Mouse (Mus musculus): ENCODE measurements around the gene Kcnd3. TPM values are rescaled to one million over a fixed set of nuclear protein-coding genes. Genes with fewer than 3 reads are reported as not detected.
A peak's percentile ranks its signal among the peaks of the same experiment; 100 is the strongest.

Gene Kcnd3
- polyA plus RNA-seq, 1 experiment from 2014 or later: 0.13 TPM

DNA sequence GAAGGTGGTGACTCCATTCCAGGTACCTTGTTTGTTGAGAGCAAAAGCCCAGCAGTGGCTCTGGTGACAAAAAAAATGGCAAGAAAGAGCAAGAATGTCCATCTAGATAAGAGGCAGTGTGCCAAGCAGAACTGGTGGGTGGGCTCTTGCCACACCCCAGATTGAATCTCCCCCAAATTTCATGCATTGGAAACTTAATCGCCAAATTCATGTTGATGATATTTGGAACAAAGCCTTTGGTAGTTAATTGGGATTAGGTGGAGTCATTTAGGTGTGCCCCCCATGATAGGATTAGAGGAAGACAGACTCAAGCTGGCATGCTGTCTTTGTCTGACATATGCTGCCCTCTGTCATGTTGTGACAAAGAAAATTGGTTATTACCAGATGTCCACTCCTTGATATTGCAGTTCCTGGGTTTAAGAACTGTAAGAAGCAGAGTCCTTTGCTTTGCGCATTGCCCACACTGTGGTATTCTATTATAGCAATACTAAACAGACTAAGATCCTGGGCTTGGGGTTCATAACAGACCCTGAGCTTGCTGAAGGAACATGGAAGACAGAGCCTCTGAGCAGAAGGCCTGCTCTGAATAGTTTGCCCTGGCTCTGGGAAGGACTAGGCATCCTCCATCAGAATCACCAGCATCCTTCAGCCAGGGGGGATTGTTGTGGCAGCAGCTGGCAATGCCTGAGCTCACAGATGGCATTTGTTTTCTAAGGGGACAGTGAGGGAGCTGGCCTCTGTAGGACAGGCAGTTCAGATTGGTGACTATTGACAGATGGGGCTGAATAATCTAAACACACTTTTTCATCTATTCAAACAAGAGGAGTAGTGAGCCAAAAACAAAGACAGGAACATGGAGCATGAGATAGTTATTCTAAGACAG lies 165.0 kb downstream of the Kcnd3 start:
- H3K4me1 ChIP-seq: no peaks in the 10 kb centered on the region
- H3K9me3 ChIP-seq (replicated peaks): no peaks in the 10 kb centered on the region
- H3K36me3 ChIP-seq: no peaks in the 10 kb centered on the region
- no peak overlapping the region for H3K4me3 ChIP-seq
- no peak overlapping the region for H3K27ac ChIP-seq
- 93% methylated on average over 2 of the region's 2 CpGs for WGBS
- H3K27me3 ChIP-seq (ENCODE audit: low read depth, poor library complexity, severe bottlenecking): no peaks in the 10 kb centered on the region
- DNase-seq (ENCODE audit: low spot score): no peak

DNA sequence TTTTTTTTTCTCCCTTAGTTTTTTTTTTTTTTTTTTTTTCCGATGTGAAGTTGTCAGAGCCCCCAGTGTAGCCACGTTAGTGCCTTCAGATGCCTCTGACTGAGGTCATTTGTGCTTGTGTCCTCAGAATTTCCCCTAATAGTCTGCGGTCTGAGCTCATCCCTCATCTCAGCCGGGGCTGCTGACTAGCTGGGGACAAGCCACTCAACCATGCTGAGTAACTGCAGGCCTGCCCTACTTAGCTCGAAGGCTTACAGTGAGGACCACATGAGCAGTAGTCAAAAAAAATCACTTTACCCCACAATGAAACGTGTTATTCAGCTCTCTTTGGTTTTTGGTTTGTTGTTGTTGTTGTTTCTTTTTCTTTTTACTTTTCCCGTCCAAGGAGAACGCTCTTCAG lies 169.0 kb downstream of the Kcnd3 start:
- WGBS: 68% methylated on average over 8 of the region's 8 CpGs
- no peak overlapping the region for H3K27ac ChIP-seq
- no peaks in the 10 kb centered on the region for H3K27me3 ChIP-seq (ENCODE audit: low read depth, poor library complexity, severe bottlenecking)
- no peaks in the 10 kb centered on the region for H3K4me1 ChIP-seq
- no peaks in the 10 kb centered on the region for H3K9me3 ChIP-seq (replicated peaks)
- DNase-seq (ENCODE audit: low spot score): no peak
- no peaks in the 10 kb centered on the region for H3K36me3 ChIP-seq
- H3K4me3 ChIP-seq: no peak overlapping the region

- no peak for DNase-seq (ENCODE audit: low spot score)
- H3K4me1 ChIP-seq: peaks cover 4% of the 10 kb centered on the region; the same call in 1 of the 2 replicates
- no peaks in the 10 kb centered on the region for H3K36me3 ChIP-seq
- no peaks in the 10 kb centered on the region for H3K27me3 ChIP-seq (ENCODE audit: low read depth, poor library complexity, severe bottlenecking)
- H3K4me3 ChIP-seq: no peak overlapping the region
- H3K27ac ChIP-seq: no peak overlapping the region
- 76% methylated on average over 4 of the region's 4 CpGs for WGBS
- H3K9me3 ChIP-seq (replicated peaks): no peaks in the 10 kb centered on the region
Observed at GRCm38 (mm10) chr3:105623137-105623536, 171.0 kb downstream of the Kcnd3 start.

DNA sequence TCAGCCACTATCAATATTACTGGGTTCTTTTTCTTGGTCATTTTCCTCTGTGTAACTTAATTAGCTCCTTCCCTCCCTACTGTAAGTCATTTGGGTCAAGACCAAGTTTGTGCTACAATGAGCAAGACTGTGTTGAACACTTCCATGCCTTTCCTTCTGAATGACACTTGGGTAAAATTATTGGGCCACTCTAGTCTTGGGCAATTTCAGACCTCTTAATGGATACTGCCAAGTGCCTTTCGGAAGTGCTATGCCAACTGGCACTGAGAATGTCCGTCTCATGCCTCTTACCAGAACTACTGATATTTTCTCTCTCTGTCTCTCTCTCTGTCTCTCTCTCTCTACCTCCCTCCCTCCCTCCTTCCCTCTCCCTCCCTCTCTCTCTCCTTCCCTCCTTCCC lies 173.8 kb downstream of the Kcnd3 start:
- Histone ChIP-seq H3K36me3 (no peaks in the 10 kb centered on the region), H3K4me1 (peaks cover 4% of the 10 kb centered on the region; the same call in 1 of the 2 replicates), H3K27ac (no peak overlapping the region), H3K27me3 (ENCODE audit: low read depth, poor library complexity, severe bottlenecking) (no peaks in the 10 kb centered on the region), H3K9me3 (replicated peaks) (no peaks in the 10 kb centered on the region), H3K4me3 (no peak overlapping the region)
- no peak for DNase-seq (ENCODE audit: low spot score)
- 93% methylated on average over 2 of the region's 2 CpGs for WGBS

- Histone ChIP-seq H3K4me3 (no peak overlapping the region), H3K27me3 (ENCODE audit: low read depth, poor library complexity, severe bottlenecking) (no peaks in the 10 kb centered on the region), H3K36me3 (no peaks in the 10 kb centered on the region), H3K9me3 (replicated peaks) (no peaks in the 10 kb centered on the region), H3K4me1 (peaks cover 7% of the 10 kb centered on the region), H3K27ac (no peak overlapping the region)
- no peak for DNase-seq (ENCODE audit: low spot score)
- WGBS: 69% methylated on average over 6 of the region's 6 CpGs
Observed at GRCm38 (mm10) chr3:105627258-105627657, 175.1 kb downstream of the Kcnd3 start.

GRCm38 (mm10) chr3:105632296-105632695 lies 180.2 kb downstream of the Kcnd3 start:
- Histone ChIP-seq H3K9me3 (replicated peaks) (no peaks in the 10 kb centered on the region), H3K36me3 (no peaks in the 10 kb centered on the region), H3K27ac (no peak overlapping the region), H3K4me1 (peaks cover 13% of the 10 kb centered on the region), H3K4me3 (no peak overlapping the region), H3K27me3 (ENCODE audit: low read depth, poor library complexity, severe bottlenecking) (no peaks in the 10 kb centered on the region)
- WGBS: 66% methylated on average over 2 of the region's 2 CpGs
- DNase-seq (ENCODE audit: low spot score): peak; percentile 32

GRCm38 (mm10) chr3:105633021-105633420 lies 180.9 kb downstream of the Kcnd3 start:
- 92% methylated on average over 3 of the region's 3 CpGs for WGBS
- Histone ChIP-seq H3K36me3 (no peaks in the 10 kb centered on the region), H3K27me3 (ENCODE audit: low read depth, poor library complexity, severe bottlenecking) (no peaks in the 10 kb centered on the region), H3K27ac (no peak overlapping the region), H3K4me1 (peaks cover 9% of the 10 kb centered on the region), H3K4me3 (no peak overlapping the region), H3K9me3 (replicated peaks) (no peaks in the 10 kb centered on the region)
- no peak for DNase-seq (ENCODE audit: low spot score)

GRCm38 (mm10) chr3:105642186-105642585 lies 190.1 kb downstream of the Kcnd3 start:
- no peak overlapping the region for H3K27ac ChIP-seq
- H3K27me3 ChIP-seq (ENCODE audit: low read depth, poor library complexity, severe bottlenecking): no peaks in the 10 kb centered on the region
- no peaks in the 10 kb centered on the region for H3K4me1 ChIP-seq
- 68% methylated on average over 1 of the region's 1 CpGs for WGBS
- no peaks in the 10 kb centered on the region for H3K36me3 ChIP-seq
- no peak for DNase-seq (ENCODE audit: low spot score)
- H3K9me3 ChIP-seq (replicated peaks): no peaks in the 10 kb centered on the region
- H3K4me3 ChIP-seq: no peak overlapping the region

DNA sequence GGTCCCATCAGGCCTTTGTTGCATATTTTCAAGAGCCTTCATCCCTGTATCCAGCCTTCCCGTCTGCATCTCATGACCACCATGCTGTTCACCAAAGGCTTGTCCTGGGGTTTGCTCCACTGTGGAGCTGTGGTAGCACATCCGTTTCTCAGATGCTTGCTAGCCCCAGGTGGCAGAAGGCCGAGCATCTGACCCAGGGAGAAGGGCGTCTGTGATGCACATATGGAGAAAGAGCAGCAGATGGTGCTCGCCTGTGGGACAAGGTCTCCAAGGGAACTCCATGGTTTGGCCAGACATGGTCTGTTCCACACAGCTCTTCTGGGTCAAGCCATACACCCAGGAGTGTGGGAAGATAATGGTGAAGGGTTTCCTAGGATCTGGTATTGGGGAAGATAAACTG lies 191.4 kb downstream of the Kcnd3 start:
- no peak for DNase-seq (ENCODE audit: low spot score)
- Histone ChIP-seq H3K27ac (no peak overlapping the region), H3K27me3 (ENCODE audit: low read depth, poor library complexity, severe bottlenecking) (no peaks in the 10 kb centered on the region), H3K36me3 (no peaks in the 10 kb centered on the region), H3K9me3 (replicated peaks) (no peaks in the 10 kb centered on the region), H3K4me1 (no peaks in the 10 kb centered on the region), H3K4me3 (no peak overlapping the region)
- WGBS: 81% methylated on average over 5 of the region's 5 CpGs

DNA sequence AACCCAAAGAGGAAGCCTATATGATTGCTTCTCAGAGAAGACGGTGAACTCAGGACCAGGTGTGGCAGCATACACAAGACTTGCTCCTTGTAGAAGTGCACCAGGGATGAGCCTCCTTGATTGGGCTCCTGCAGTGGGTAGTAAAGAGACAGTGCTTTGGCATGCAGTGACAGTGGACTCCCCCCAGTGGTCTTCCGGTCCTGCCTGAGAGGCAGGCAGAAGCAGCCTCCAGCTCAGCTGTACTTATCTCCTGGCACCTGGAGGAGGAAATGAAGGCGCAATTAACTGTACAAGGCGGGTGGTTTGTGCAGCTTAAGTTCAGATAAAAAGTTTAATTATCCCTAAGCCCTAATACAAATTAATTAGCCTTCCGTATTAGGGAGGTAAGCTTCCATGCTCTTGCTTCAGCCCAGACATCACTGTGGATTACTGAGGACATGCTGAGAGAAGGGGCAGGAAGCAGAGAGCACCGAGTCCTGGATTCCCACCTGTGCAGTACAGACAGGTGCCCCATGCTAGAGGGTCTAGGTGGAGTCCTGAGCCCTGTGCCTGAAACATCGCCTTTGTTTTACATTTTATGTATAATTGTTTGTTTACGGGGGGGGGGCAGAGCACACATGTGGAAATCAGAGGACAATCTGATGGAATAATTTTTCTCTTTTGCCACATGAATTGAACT lies 196.9 kb downstream of the Kcnd3 start:
- H3K36me3 ChIP-seq: no peaks in the 10 kb centered on the region
- no peak for DNase-seq (ENCODE audit: low spot score)
- WGBS: 75% methylated on average over 8 of the region's 8 CpGs
- no peak overlapping the region for H3K4me3 ChIP-seq
- H3K9me3 ChIP-seq (replicated peaks): no peaks in the 10 kb centered on the region
- H3K4me1 ChIP-seq: no peaks in the 10 kb centered on the region
- H3K27ac ChIP-seq: no peak overlapping the region
- H3K27me3 ChIP-seq (ENCODE audit: low read depth, poor library complexity, severe bottlenecking): no peaks in the 10 kb centered on the region

DNA sequence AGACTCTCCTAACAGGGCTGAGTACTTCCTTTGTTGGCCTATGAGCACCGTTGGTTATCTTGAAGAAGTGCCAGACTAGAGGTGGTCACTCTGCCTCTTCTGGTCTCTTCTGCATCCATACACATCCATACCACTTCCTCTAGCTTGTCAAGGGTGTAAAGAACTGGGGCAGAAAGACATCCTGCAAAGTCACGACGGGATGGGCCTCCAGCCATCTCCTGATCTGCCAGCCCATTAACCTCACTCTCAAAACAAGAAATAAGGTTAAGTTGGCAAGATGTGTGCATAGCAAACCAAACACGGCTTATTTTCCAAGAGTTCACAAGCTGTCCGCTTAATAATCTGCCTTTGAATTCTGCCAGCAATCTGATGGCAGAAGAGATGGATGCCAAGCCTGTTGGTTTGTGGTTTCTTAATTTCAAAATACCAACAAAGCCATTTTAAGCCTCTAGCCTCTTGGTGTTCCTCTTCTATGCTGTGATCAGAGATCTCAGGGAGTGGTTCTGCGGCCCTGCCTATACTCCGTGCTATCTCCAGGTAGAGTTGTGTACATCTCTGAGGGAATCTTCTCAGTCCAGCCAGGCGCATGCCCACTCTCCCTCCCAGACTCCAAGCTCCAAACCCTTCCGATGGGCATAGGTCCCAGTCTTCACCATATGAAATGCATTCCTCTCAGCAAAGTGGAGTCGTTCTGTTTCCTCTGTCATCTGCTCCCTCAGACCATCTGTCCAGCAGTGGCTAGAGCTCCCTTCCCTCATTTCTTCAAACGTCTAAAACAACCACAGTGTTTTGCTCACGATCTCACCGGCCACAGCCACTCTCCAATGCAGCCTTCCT lies 201.6 kb downstream of the Kcnd3 start:
- 91% methylated on average over 13 of the region's 13 CpGs for WGBS
- no peaks in the 10 kb centered on the region for H3K27me3 ChIP-seq (ENCODE audit: low read depth, poor library complexity, severe bottlenecking)

GRCm38 (mm10) chr3:105655031-105655585 lies 203.0 kb downstream of the Kcnd3 start:
- WGBS: 93% methylated on average over 11 of the region's 11 CpGs

More for the DNA sequence above, 201.6 kb downstream of the Kcnd3 start:
- Histone ChIP-seq H3K4me3 (no peak overlapping the region), H3K9me3 (replicated peaks) (no peaks in the 10 kb centered on the region), H3K4me1 (no peaks in the 10 kb centered on the region), H3K27ac (no peak overlapping the region), H3K36me3 (no peaks in the 10 kb centered on the region)
- no peak for DNase-seq (ENCODE audit: low spot score)

More at GRCm38 (mm10) chr3:105655031-105655585, 203.0 kb downstream of the Kcnd3 start:
- Histone ChIP-seq H3K9me3 (replicated peaks) (no peaks in the 10 kb centered on the region), H3K27me3 (ENCODE audit: low read depth, poor library complexity, severe bottlenecking) (no peaks in the 10 kb centered on the region), H3K36me3 (no peaks in the 10 kb centered on the region), H3K4me3 (no peak overlapping the region), H3K4me1 (no peaks in the 10 kb centered on the region), H3K27ac (no peak overlapping the region)
- DNase-seq (ENCODE audit: low spot score): no peak
